Mouse (Mus musculus): ENCODE measurements around the gene Elfn1. TPM values are rescaled to one million over a fixed set of nuclear protein-coding genes. Genes with fewer than 3 reads are reported as not detected.

Gene Elfn1
- total and polyA plus RNA-seq, 3 experiments = 0.04 to 0.06 TPM; not detected in 1

GRCm38 (mm10) chr5:139906507-139906906, 1.2 kb upstream of the Elfn1 start:
- dilution Hi-C loops (cut with MboI; ENCODE audit: extremely low pct_ligation_motif_present, extremely low pct_unique_long_range_greater_than_20kb, low sequenced_read_pairs) = no loop called here
- Histone ChIP-seq H3K4me3 (replicated peaks in 1 of 3; ENCODE audit: low read depth in 2 of 3, low read length in 2 of 3, poor library complexity in 1 of 3) (no peak overlapping the region), H3K9me3 (replicated peaks; ENCODE audit: low read length) (peaks cover 30% of the 10 kb centered on the region), H3K4me1 (ENCODE audit: control insufficient read depth in 1 of 2, insufficient read depth in 2 of 2) (peaks cover 0 to 13% of the 10 kb centered on the region in 2 experiments; a peak in 2 of 4 replicates), H3K4me2 (ENCODE audit: insufficient read depth, low read depth, poor library complexity, severe bottlenecking) (no peak overlapping the region), H3K79me2 (replicated peaks; ENCODE audit: control insufficient read depth, extremely low read depth, insufficient read depth, poor library complexity, severe bottlenecking) (no peaks in the 10 kb centered on the region), H3K36me3 (replicated peaks in 1 of 2; ENCODE audit: control insufficient read depth in 1 of 2, insufficient read depth in 1 of 2, low read length in 1 of 2) (no peaks in the 10 kb centered on the region), H3K9ac (ENCODE audit: insufficient read depth, low read depth) (no peak overlapping the region), H3K27ac (ENCODE audit: insufficient read depth, low read depth) (no peak overlapping the region), H3K27me3 (replicated peaks) (peaks cover 63% of the 10 kb centered on the region)
- TF ChIP-seq RCOR1 (conservative IDR thresholded peaks at IDR 0.05; ENCODE audit: low read depth, low read length) (no peak), UBTF (IDR thresholded peaks at IDR 0.05; ENCODE audit: low read depth, low read length) (no peak), ZC3H11A (IDR thresholded peaks at IDR 0.05; ENCODE audit: low read depth, low read length) (no peak), NRF1 (IDR thresholded peaks at IDR 0.05; ENCODE audit: low read depth, low read length) (no peak), PAX5 (IDR thresholded peaks at IDR 0.05; ENCODE audit: low read length) (no peak), USF1 (IDR thresholded peaks at IDR 0.05; ENCODE audit: low read depth, low read length) (no peak), ZKSCAN1 (IDR thresholded peaks at IDR 0.05; ENCODE audit: borderline replicate concordance, low read depth, low read length) (no peak), SMC3 (IDR thresholded peaks at IDR 0.05; ENCODE audit: low read depth, low read length) (no peak), SIN3A (IDR thresholded peaks at IDR 0.05; ENCODE audit: low read length) (no peak), CHD1 (IDR thresholded peaks at IDR 0.05; ENCODE audit: low read depth, low read length) (no peak), E2F4 (IDR thresholded peaks at IDR 0.05; ENCODE audit: insufficient replicate concordance, low read depth, low read length) (no peak), MAFK (IDR thresholded peaks at IDR 0.05; ENCODE audit: insufficient replicate concordance, low read length) (no peak), MEF2A (IDR thresholded peaks at IDR 0.05; ENCODE audit: borderline replicate concordance, low read depth, low read length) (no peak), RAD21 (IDR thresholded peaks at IDR 0.05; ENCODE audit: low read depth, low read length) (no peak), ZNF384 (IDR thresholded peaks at IDR 0.05; ENCODE audit: low read depth, low read length) (no peak), JUN (IDR thresholded peaks at IDR 0.05; ENCODE audit: insufficient read depth, low read depth, low read length) (no peak), IRF4 (IDR thresholded peaks at IDR 0.05; ENCODE audit: low read depth, low read length) (no peak)
- in situ Hi-C loops (cut with MboI; ENCODE audit: low pct_ligation_motif_present, low pct_unique_long_range_greater_than_20kb, low sequenced_read_pairs) = no loop called here
- DNase-seq (ENCODE audit: extremely low read depth) = no peak

- Histone ChIP-seq H3K4me2 (ENCODE audit: insufficient read depth, low read depth, poor library complexity, severe bottlenecking) (no peak overlapping the region), H3K79me2 (replicated peaks; ENCODE audit: control insufficient read depth, extremely low read depth, insufficient read depth, poor library complexity, severe bottlenecking) (no peaks in the 10 kb centered on the region), H3K36me3 (replicated peaks in 1 of 2; ENCODE audit: control insufficient read depth in 1 of 2, insufficient read depth in 1 of 2, low read length in 1 of 2) (no peaks in the 10 kb centered on the region), H3K27me3 (replicated peaks) (peaks cover 70% of the 10 kb centered on the region), H3K9me3 (replicated peaks; ENCODE audit: low read length) (peaks cover 30% of the 10 kb centered on the region), H3K9ac (ENCODE audit: insufficient read depth, low read depth) (no peak overlapping the region), H3K4me1 (ENCODE audit: control insufficient read depth in 1 of 2, insufficient read depth in 2 of 2) (peaks cover 0 to 13% of the 10 kb centered on the region in 2 experiments; a peak in 2 of 4 replicates), H3K4me3 (replicated peaks in 1 of 3; ENCODE audit: low read depth in 2 of 3, low read length in 2 of 3, poor library complexity in 1 of 3) (no peak overlapping the region), H3K27ac (ENCODE audit: insufficient read depth, low read depth) (no peak overlapping the region)
- DNase-seq (ENCODE audit: extremely low read depth) = no peak
- in situ Hi-C loops (cut with MboI; ENCODE audit: low pct_ligation_motif_present, low pct_unique_long_range_greater_than_20kb, low sequenced_read_pairs) = no loop called here
- TF ChIP-seq MAFK (IDR thresholded peaks at IDR 0.05; ENCODE audit: insufficient replicate concordance, low read length) (no peak), HCFC1 (IDR thresholded peaks at IDR 0.05; ENCODE audit: low read depth, low read length) (no peak), ETS1 (conservative IDR thresholded peaks at IDR 0.05; ENCODE audit: low read depth, low read length) (no peak), USF2 (conservative IDR thresholded peaks at IDR 0.05; ENCODE audit: low read depth, low read length) (no peak), MAZ (IDR thresholded peaks at IDR 0.05; ENCODE audit: low read depth, low read length) (no peak), MEF2A (IDR thresholded peaks at IDR 0.05; ENCODE audit: borderline replicate concordance, low read depth, low read length) (no peak), BHLHE40 (IDR thresholded peaks at IDR 0.05; ENCODE audit: low read depth, low read length) (no peak), TCF12 (IDR thresholded peaks at IDR 0.05; ENCODE audit: low read depth, low read length) (no peak), SIN3A (IDR thresholded peaks at IDR 0.05; ENCODE audit: low read length) (no peak), RCOR1 (conservative IDR thresholded peaks at IDR 0.05; ENCODE audit: low read depth, low read length) (no peak), MXI1 (IDR thresholded peaks at IDR 0.05; ENCODE audit: low read depth, low read length) (no peak), JUND (conservative IDR thresholded peaks at IDR 0.05; ENCODE audit: low read depth, low read length) (no peak), POLR2A (IDR thresholded peaks at IDR 0.05; ENCODE audit: low read depth, low read length) (no peak), UBTF (IDR thresholded peaks at IDR 0.05; ENCODE audit: low read depth, low read length) (no peak), MAX (IDR thresholded peaks at IDR 0.05; ENCODE audit: low read length) (no peak), ZNF384 (IDR thresholded peaks at IDR 0.05; ENCODE audit: low read depth, low read length) (no peak)
- dilution Hi-C loops (cut with MboI; ENCODE audit: extremely low pct_ligation_motif_present, extremely low pct_unique_long_range_greater_than_20kb, low sequenced_read_pairs) = no loop called here
These were observed 502 bp upstream of the Elfn1 start for GRCm38 (mm10) chr5:139907241-139907640.
